Mouse (Mus musculus) right cerebral cortex, postnatal 25 days (tissue): Measurements from ENCODE around the gene Pth1r.

Experiments used
- DNase-seq: peaks from one replicate; pipeline ENCODE4 v3.0.0; 2022

Gene Pth1r

GRCm38 (mm10) chr9:110680736-110681507 lies 66.0 kb downstream of the Pth1r start:
- no peak for DNase-seq

- no peak for DNase-seq
Measured at GRCm38 (mm10) chr9:110678886-110679285, 68.1 kb downstream of the Pth1r start.

GRCm38 (mm10) chr9:110676492-110676911 lies 70.4 kb downstream of the Pth1r start:
- no peak for DNase-seq

- DNase-seq, result no peak
Measured at GRCm38 (mm10) chr9:110673107-110673752, 73.7 kb downstream of the Pth1r start.

- no peak for DNase-seq
Measured at GRCm38 (mm10) chr9:110672462-110673106, 74.4 kb downstream of the Pth1r start.
